Mouse (Mus musculus) C2C12 (cell line): ENCODE measurements around the gene Slc25a35.

Source experiments
- CEBPB ChIP-seq: IDR thresholded peaks from one replicate; pipeline ENCODE4 v1.6.1; 2011; ENCODE audit warnings: low read depth, mild to moderate bottlenecking, control low read depth, moderate library complexity
- CTCF ChIP-seq: IDR thresholded peaks from one replicate; pipeline ENCODE4 v1.5.1; 2011; ENCODE audit not compliant: control insufficient read depth, insufficient read depth, insufficient read length
- FOSL1 ChIP-seq: IDR thresholded peaks from one replicate; pipeline ENCODE4 v1.8.0; 2011; ENCODE audit warnings: mild to moderate bottlenecking, low read length; ENCODE audit not compliant: poor library complexity, insufficient read depth, severe bottlenecking
- MAX ChIP-seq: IDR thresholded peaks from one replicate; pipeline ENCODE4 v1.6.1; 2011; ENCODE audit warnings: mild to moderate bottlenecking, control low read depth
- MYOD1 ChIP-seq: IDR thresholded peaks from one replicate; pipeline ENCODE4 v1.6.1; 2011; ENCODE audit warnings: low read depth; ENCODE audit not compliant: control insufficient read depth, insufficient read length
- MYOG ChIP-seq: IDR thresholded peaks from one replicate; pipeline ENCODE4 v1.6.1; 2011; ENCODE audit not compliant: control insufficient read depth, insufficient read length; ENCODE audit errors: extremely low read depth
- USF1 ChIP-seq: IDR thresholded peaks from one replicate; pipeline ENCODE4 v1.6.1; 2011; ENCODE audit warnings: low read depth, mild to moderate bottlenecking, control low read depth, moderate library complexity

GRCm38 (mm10) chr11:68945245-68945644 lies 22.7 kb upstream of the Slc25a35 start:
- no peak for TF ChIP-seq CTCF
- no peak for TF ChIP-seq USF1
- no peak for TF ChIP-seq CEBPB
- TF ChIP-seq MYOD1 = no peak
- no peak for TF ChIP-seq MAX
- TF ChIP-seq MYOG = no peak
- no peak for TF ChIP-seq FOSL1
